Mouse (Mus musculus): ENCODE measurements around the gene Mical3. TPM values are rescaled to one million over a fixed set of nuclear protein-coding genes. Genes with fewer than 3 reads are reported as not detected.
A peak's percentile ranks its signal among the peaks of the same experiment; 100 is the strongest.

The Mical3 gene
- total RNA-seq, 2 experiments from 2014 or later: 26.4 to 89.3 TPM

- no peak for ATAC-seq (replicated peaks; ENCODE audit: low FRiP score, low TSS enrichment, poor library complexity, severe bottlenecking)
These were observed 179.5 kb downstream of the Mical3 start for GRCm38 (mm10) chr6:120951311-120951710.

DNA sequence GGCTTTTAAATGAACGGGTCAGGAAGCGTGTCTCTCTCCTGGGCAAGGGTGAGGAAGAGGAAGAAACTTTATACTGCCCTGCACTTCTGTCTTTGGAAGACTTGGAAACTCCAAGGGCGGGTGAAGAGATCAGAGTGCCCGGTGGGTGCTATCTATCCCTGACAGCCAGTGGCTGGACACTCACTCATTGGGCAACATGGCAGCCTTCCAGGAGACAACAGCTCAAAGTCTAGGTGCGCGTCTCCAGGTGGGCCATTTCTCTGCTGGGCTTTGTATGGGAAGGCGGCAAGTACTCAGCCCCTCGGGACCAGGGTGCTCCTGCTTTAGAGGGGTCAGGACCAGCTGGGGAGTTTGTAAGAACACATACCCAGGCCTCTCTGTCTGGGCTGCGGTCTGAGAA, 185.3 kb downstream of the Mical3 start:
- no peak for ATAC-seq (replicated peaks; ENCODE audit: low FRiP score, low TSS enrichment, poor library complexity, severe bottlenecking)

- ATAC-seq (replicated peaks; ENCODE audit: low FRiP score, low TSS enrichment, poor library complexity, severe bottlenecking): no peak
These were observed 186.8 kb downstream of the Mical3 start for GRCm38 (mm10) chr6:120943964-120944363.

- ATAC-seq (replicated peaks; ENCODE audit: low FRiP score, low TSS enrichment, poor library complexity, severe bottlenecking): 0 out of 2 replicates have a peak, but pooled peaks have one; percentile 25
These were observed 187.2 kb downstream of the Mical3 start for GRCm38 (mm10) chr6:120943551-120943950.

DNA sequence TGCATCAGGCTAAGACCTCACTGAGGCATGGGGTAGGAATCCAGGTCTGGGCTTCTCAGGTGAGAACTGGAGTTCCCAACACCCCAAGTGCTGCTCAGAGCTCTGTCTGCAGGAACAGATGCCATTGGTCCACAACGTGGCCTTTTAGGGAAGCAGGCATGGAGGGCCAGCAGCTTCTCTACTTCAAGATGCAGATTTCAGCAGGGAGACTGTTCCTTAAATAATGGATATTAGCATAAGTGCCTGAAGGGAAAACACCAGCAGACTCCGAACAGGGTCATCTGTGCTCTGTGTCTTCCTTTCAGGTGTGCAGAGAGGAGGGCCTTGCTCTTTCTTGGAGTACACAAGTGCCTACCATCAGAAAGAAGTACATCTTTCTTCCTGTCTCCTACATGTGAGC, 187.7 kb downstream of the Mical3 start:
- no peak for ATAC-seq (replicated peaks; ENCODE audit: low FRiP score, low TSS enrichment, poor library complexity, severe bottlenecking)

GRCm38 (mm10) chr6:120941575-120941974, 189.2 kb downstream of the Mical3 start:
- ATAC-seq (replicated peaks; ENCODE audit: low FRiP score, low TSS enrichment, poor library complexity, severe bottlenecking): no peak

DNA sequence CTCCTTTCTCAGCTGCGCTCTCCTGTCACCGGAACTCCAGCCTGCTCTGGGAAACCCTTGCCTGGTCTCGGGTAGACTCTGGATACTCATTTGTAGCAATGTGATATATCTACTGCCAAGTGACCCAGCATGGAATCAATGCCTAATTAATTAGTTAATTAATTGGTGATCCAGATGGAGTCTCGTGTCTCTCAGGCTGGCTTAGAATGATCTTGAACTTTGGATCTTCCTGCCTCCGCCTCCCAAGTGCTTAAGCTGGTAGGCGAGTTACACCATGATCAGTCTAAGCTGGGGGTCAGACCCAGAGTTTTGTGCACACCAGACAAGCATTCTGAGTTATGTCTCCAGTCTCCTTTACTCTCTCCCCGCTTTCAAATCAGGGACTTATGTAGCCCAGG, 189.7 kb downstream of the Mical3 start:
- ATAC-seq (replicated peaks; ENCODE audit: low FRiP score, low TSS enrichment, poor library complexity, severe bottlenecking): no peak

DNA sequence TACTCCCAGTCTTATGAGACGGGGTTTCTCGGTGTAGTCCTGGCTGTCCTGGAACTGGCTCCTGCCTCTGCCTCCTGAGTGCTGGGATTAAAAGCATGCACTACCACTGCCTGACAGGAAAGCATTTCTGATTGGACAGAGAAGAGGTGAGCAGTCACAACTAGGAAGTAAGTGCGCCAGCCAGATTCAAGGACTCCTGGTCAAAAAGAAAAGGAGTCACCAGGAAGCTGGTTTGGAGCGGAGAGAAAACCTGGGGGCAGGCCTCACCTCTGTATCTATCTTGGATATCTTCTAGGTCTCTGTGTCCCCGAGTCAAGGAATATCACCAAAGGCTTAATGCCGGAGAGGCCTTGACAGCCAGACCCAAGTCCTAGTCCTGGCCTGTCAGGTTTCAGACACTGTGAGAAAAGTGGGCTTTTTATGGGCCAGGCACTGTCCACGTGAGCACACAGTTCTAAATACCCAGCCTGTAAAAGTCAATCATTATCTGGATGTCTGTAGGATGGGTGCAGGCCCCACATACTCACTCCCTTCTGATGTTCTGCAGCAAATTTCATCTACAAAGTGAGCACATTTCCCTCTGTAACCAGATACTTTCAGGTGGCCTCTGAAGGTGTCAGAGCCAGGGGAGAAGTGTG, 190.2 kb downstream of the Mical3 start:
- no peak for ATAC-seq (replicated peaks; ENCODE audit: low FRiP score, low TSS enrichment, poor library complexity, severe bottlenecking)

DNA sequence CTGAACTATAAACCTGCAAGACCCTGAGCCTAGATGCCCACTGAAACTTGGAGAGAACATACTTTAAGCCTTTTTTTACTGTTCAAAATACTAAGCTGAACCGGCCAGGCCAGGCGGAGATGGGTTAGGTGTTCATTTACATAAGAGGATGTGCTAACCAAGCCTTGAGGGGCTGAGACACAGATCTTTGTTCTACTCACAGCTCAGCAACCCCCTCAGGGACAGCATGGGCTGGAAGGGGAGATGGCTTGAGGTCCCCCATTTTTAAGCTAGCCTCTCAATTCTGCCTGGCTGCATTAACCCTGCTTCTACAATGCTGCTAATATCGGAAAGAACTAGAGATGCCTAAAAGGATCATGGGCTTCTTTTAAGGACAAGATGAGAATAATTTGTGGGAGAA, 191.0 kb downstream of the Mical3 start:
- ATAC-seq (replicated peaks; ENCODE audit: low FRiP score, low TSS enrichment, poor library complexity, severe bottlenecking): no peak

DNA sequence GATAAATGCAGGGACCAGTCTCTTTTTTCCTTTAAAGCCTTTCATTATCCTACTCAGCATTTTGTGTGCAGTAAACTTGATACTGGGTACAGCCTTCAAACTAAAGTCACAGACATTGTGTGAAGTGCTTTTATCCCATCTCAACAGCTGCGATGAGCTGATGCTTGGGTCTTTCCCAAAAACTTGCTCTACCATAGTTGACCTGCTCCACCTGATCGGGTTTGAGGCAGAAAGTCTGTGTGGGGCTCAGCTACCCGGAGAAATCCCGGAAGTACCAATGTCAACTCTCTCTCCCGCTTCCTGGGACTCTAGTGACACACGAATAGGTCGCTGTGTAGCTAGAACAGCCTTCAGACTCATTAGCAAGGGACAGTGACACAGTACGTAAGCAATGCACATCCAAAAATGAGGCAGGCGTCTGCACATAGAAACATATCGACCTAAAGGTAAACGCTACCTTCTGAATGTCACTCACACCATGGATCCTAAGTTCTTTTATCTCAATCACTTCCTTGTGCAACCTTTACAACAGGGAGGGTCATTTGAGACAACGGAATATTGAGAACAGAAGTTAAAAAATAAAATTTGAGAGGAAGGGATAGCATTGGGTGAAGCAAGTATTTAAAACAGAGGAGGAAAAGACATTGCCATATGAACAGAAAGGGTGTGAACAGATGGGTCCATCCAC, 191.9 kb downstream of the Mical3 start:
- no peak for ATAC-seq (replicated peaks; ENCODE audit: low FRiP score, low TSS enrichment, poor library complexity, severe bottlenecking)

- 0 out of 2 replicates have a peak, but pooled peaks have one; percentile 6 for ATAC-seq (replicated peaks; ENCODE audit: low FRiP score, low TSS enrichment, poor library complexity, severe bottlenecking)
These were observed 192.7 kb downstream of the Mical3 start for GRCm38 (mm10) chr6:120937999-120938608.

DNA sequence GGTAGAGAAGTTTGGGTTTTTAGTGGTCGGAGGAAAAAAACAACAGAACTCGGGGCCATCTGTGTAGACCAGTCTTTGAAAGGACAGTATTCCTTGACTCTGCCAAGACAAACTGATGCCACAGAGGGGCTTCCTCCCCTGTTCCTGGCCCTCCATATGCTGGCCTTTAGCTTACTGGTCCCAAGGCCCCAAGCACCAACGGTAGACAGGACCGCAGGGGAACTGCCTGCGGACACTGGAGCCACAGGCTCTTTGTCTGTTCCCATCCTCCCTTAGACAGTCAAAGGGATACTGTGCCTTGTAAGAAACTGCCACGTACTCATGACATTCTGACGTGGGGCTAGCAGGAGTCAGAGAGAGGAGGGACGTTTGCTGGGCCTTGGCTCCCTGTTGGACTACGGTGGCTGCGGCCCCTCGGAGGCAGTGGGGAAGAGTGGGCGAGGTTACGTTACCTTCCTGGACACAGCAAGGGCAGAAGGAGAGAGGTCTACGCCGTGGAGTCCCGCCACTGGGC, 193.6 kb downstream of the Mical3 start:
- ATAC-seq (replicated peaks; ENCODE audit: low FRiP score, low TSS enrichment, poor library complexity, severe bottlenecking): no peak

GRCm38 (mm10) chr6:120934176-120934575, 196.6 kb downstream of the Mical3 start:
- no peak for ATAC-seq (replicated peaks; ENCODE audit: low FRiP score, low TSS enrichment, poor library complexity, severe bottlenecking)

DNA sequence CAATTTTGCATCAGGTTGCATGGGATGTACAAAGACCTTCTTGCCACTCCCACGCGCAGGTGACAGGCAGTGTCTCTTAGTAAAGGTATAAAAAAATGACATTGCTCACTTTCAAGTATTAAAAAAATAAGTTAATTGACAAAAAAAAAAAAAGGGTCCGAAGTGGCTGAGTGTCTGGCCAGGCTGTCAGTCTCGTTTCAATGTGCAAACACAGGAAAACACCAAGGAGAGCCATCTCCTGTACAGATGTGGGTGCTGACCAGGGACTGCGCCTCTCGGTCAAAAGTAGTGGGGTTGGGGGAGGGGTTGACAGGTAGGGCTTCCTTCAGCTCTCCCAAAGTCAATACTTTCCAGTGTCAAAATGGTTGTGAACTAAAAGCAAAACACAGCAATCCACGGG, 197.1 kb downstream of the Mical3 start:
- no peak for ATAC-seq (replicated peaks; ENCODE audit: low FRiP score, low TSS enrichment, poor library complexity, severe bottlenecking)

DNA sequence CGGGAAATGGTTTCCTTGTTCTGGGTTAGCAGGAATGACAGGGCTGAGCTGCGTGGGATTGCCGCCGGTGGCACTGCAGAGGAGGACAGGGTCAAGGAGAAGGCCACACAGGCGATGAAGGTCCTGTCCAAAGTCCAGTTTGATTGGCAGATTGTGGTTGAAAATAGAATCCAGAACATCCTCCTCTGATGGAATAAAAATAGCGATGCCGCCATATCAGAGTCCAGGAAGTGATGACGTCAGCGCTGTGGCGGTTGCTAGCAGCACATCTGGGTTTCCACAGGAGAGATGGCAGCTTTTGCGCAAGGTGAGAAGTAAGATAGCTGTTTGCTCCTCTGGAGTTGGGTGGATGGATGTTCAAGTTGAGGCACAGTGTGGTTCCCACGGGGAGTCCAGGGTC, 198.2 kb downstream of the Mical3 start:
- ATAC-seq (replicated peaks; ENCODE audit: low FRiP score, low TSS enrichment, poor library complexity, severe bottlenecking): no peak

- peak; percentile 71 for ATAC-seq (replicated peaks; ENCODE audit: low FRiP score, low TSS enrichment, poor library complexity, severe bottlenecking)
These were observed 200.1 kb downstream of the Mical3 start for GRCm38 (mm10) chr6:120930450-120931306.

- ATAC-seq (replicated peaks; ENCODE audit: low FRiP score, low TSS enrichment, poor library complexity, severe bottlenecking): no peak
These were observed 201.4 kb downstream of the Mical3 start for GRCm38 (mm10) chr6:120929421-120929820.

DNA sequence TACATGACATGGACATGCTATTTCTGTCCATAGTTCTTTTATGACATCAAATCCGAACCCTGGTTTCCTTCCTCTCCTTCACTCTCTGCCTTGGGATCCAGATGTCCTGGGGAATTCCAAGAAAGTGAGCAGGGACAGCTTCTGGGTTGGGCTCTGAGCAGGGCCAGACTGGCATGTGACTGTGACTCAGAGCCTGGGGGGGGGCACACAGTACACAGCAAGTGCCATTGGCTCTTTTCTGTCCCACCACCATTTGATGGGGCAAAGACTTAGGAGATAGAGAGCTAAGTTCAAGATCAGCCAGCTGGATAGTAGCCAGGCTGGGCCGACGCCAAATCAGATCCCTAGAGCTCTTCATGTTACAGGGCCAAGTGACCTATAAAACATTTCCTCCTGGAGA, 203.0 kb downstream of the Mical3 start:
- ATAC-seq (replicated peaks; ENCODE audit: low FRiP score, low TSS enrichment, poor library complexity, severe bottlenecking): no peak

GRCm38 (mm10) chr6:120926880-120927279, 203.9 kb downstream of the Mical3 start:
- no peak for ATAC-seq (replicated peaks; ENCODE audit: low FRiP score, low TSS enrichment, poor library complexity, severe bottlenecking)
